Mouse (Mus musculus): ENCODE measurements around the gene Sprr2k. TPM values are rescaled to one million over a fixed set of nuclear protein-coding genes. Genes with fewer than 3 reads are reported as not detected.
"Not testable (repeated sequence)": the region's sequence is repeated elsewhere in the genome, so short reads cannot be mapped to it uniquely, and the experiment has no call there.

The Sprr2k gene
- polyA plus RNA-seq (2012; ENCODE audit: insufficient read depth, insufficient read length, missing spikeins) = not detected in 2 replicates

- Histone ChIP-seq H3K4me3 (ENCODE audit: insufficient read depth, low read depth, low read length) (no peak within 1 kb of the TSS), H3K27ac (replicated peaks; ENCODE audit: low read depth, low read length) (no peak within 1 kb of the TSS), H3K4me1 (ENCODE audit: control insufficient read depth, insufficient read depth, insufficient read length, low read length) (no peaks in the 10 kb centered on the region)
These were observed at the start of gene Sprr2k for GRCm38 (mm10) chr3:92432282-92432681. Sprr2k (plus strand) TSS chr3:92432582.

- H3K27ac ChIP-seq (replicated peaks; ENCODE audit: low read depth, low read length) = no peak within 1 kb of the TSS
These were observed 47.0 kb upstream of the Sprr2k start, which contains the start of gene Sprr2h for GRCm38 (mm10) chr3:92385385-92385784. Sprr2h (plus strand) TSS chr3:92385685.

GRCm38 (mm10) chr3:92394301-92394700 lies 38.1 kb upstream of the Sprr2k start:
- no peaks in the 10 kb centered on the region for H3K4me1 ChIP-seq (ENCODE audit: control insufficient read depth, insufficient read depth, insufficient read length, low read length)
- no peak overlapping the region for H3K27ac ChIP-seq (replicated peaks; ENCODE audit: low read depth, low read length)
- H3K4me3 ChIP-seq (ENCODE audit: insufficient read depth, low read depth, low read length) = no peak overlapping the region

More at GRCm38 (mm10) chr3:92385385-92385784, 47.0 kb upstream of the Sprr2k start, which contains the start of gene Sprr2h:
- Histone ChIP-seq H3K4me3 (ENCODE audit: insufficient read depth, low read depth, low read length) (no peak within 1 kb of the TSS), H3K4me1 (ENCODE audit: control insufficient read depth, insufficient read depth, insufficient read length, low read length) (no peaks in the 10 kb centered on the region)

GRCm38 (mm10) chr3:92407691-92408090 lies 24.7 kb upstream of the Sprr2k start, which contains the start of gene Sprr2i:
Sprr2i (plus strand) TSS chr3:92407991.
- Histone ChIP-seq H3K4me1 (ENCODE audit: control insufficient read depth, insufficient read depth, insufficient read length, low read length) (no peaks in the 10 kb centered on the region), H3K27ac (replicated peaks; ENCODE audit: low read depth, low read length) (no peak within 1 kb of the TSS), H3K4me3 (ENCODE audit: insufficient read depth, low read depth, low read length) (no peak within 1 kb of the TSS)

- no peaks in the 10 kb centered on the region for H3K4me1 ChIP-seq (ENCODE audit: control insufficient read depth, insufficient read depth, insufficient read length, low read length)
- no peak within 1 kb of the TSS for H3K27ac ChIP-seq (replicated peaks; ENCODE audit: low read depth, low read length)
- H3K4me3 ChIP-seq (ENCODE audit: insufficient read depth, low read depth, low read length) = no peak within 1 kb of the TSS
These were observed 14.6 kb upstream of the Sprr2k start, which contains the start of gene Sprr2j-ps for GRCm38 (mm10) chr3:92417782-92418181. Sprr2j-ps (plus strand) TSS chr3:92418082.

GRCm38 (mm10) chr3:92429323-92429722 lies 3.1 kb upstream of the Sprr2k start, which contains the start of gene Gm9774:
Gm9774 (minus strand) TSS chr3:92429423.
- no peak within 1 kb of the TSS for H3K27ac ChIP-seq (replicated peaks; ENCODE audit: low read depth, low read length)

GRCm38 (mm10) chr3:92438689-92439088 lies 6.3 kb downstream of the Sprr2k start, which contains the start of gene Sprr1b:
Sprr1b (minus strand) TSS chr3:92438789.
- no peak within 1 kb of the TSS for H3K4me3 ChIP-seq (ENCODE audit: insufficient read depth, low read depth, low read length)
- H3K27ac ChIP-seq (replicated peaks; ENCODE audit: low read depth, low read length) = no peak within 1 kb of the TSS
- H3K4me1 ChIP-seq (ENCODE audit: control insufficient read depth, insufficient read depth, insufficient read length, low read length) = no peaks in the 10 kb centered on the region

More at GRCm38 (mm10) chr3:92429323-92429722, 3.1 kb upstream of the Sprr2k start, which contains the start of gene Gm9774:
- Histone ChIP-seq H3K4me3 (ENCODE audit: insufficient read depth, low read depth, low read length) (no peak within 1 kb of the TSS), H3K4me1 (ENCODE audit: control insufficient read depth, insufficient read depth, insufficient read length, low read length) (no peaks in the 10 kb centered on the region)

- Histone ChIP-seq H3K27ac (replicated peaks; ENCODE audit: low read depth, low read length) (no peak overlapping the region), H3K4me1 (ENCODE audit: control insufficient read depth, insufficient read depth, insufficient read length, low read length) (no peaks in the 10 kb centered on the region), H3K4me3 (ENCODE audit: insufficient read depth, low read depth, low read length) (no peak overlapping the region)
These were observed 7.8 kb downstream of the Sprr2k start for GRCm38 (mm10) chr3:92440177-92440576.

GRCm38 (mm10) chr3:92455151-92455550 lies 22.8 kb downstream of the Sprr2k start:
- Histone ChIP-seq H3K4me1 (ENCODE audit: control insufficient read depth, insufficient read depth, insufficient read length, low read length) (no peaks in the 10 kb centered on the region), H3K27ac (replicated peaks; ENCODE audit: low read depth, low read length) (no peak overlapping the region)

GRCm38 (mm10) chr3:92458620-92459019 lies 26.2 kb downstream of the Sprr2k start, which contains the start of gene Sprr3:
Sprr3 (minus strand) TSS chr3:92458720.
- H3K27ac ChIP-seq (replicated peaks; ENCODE audit: low read depth, low read length) = no peak within 1 kb of the TSS
- H3K4me1 ChIP-seq (ENCODE audit: control insufficient read depth, insufficient read depth, insufficient read length, low read length) = no peaks in the 10 kb centered on the region
- no peak within 1 kb of the TSS for H3K4me3 ChIP-seq (ENCODE audit: insufficient read depth, low read depth, low read length)

More at GRCm38 (mm10) chr3:92455151-92455550, 22.8 kb downstream of the Sprr2k start:
- H3K4me3 ChIP-seq (ENCODE audit: insufficient read depth, low read depth, low read length) = no peak overlapping the region

GRCm38 (mm10) chr3:92466576-92466975 lies 34.2 kb downstream of the Sprr2k start:
- Histone ChIP-seq H3K27ac (replicated peaks; ENCODE audit: low read depth, low read length) (no peak overlapping the region), H3K4me3 (ENCODE audit: insufficient read depth, low read depth, low read length) (no peak overlapping the region), H3K4me1 (ENCODE audit: control insufficient read depth, insufficient read depth, insufficient read length, low read length) (no peaks in the 10 kb centered on the region; the same call in 1 of the 2 replicates)

- H3K4me3 ChIP-seq (ENCODE audit: insufficient read depth, low read depth, low read length) = no peak overlapping the region
- no peaks in the 10 kb centered on the region; the same call in 1 of the 2 replicates for H3K4me1 ChIP-seq (ENCODE audit: control insufficient read depth, insufficient read depth, insufficient read length, low read length)
- H3K27ac ChIP-seq (replicated peaks; ENCODE audit: low read depth, low read length) = no peak overlapping the region; the same call in 1 of the 2 replicates
These were observed 35.0 kb downstream of the Sprr2k start for GRCm38 (mm10) chr3:92467424-92467823.

- Histone ChIP-seq H3K4me1 (ENCODE audit: control insufficient read depth, insufficient read depth, insufficient read length, low read length) (no peaks in the 10 kb centered on the region; the same call in 1 of the 2 replicates), H3K4me3 (ENCODE audit: insufficient read depth, low read depth, low read length) (no peak overlapping the region), H3K27ac (replicated peaks; ENCODE audit: low read depth, low read length) (no peak overlapping the region)
These were observed 37.7 kb downstream of the Sprr2k start for GRCm38 (mm10) chr3:92470111-92470510.

GRCm38 (mm10) chr3:92481249-92481648 lies 48.9 kb downstream of the Sprr2k start:
- H3K4me3 ChIP-seq (ENCODE audit: insufficient read depth, low read depth, low read length); H3K27ac ChIP-seq (replicated peaks; ENCODE audit: low read depth, low read length); H3K4me1 ChIP-seq (ENCODE audit: control insufficient read depth, insufficient read depth, insufficient read length, low read length): not testable (repeated sequence)
